Mouse (Mus musculus) heart, postnatal 25 days (tissue): Measurements from ENCODE around the gene Slc7a7. TPM values are rescaled to one million over a fixed set of nuclear protein-coding genes. Genes with fewer than 3 reads are reported as not detected.

ENCODE experiments used
- DNase-seq: peaks from one replicate; pipeline ENCODE4 v3.0.0; 2022; ENCODE audit warnings: low spot score
- intact Hi-C: fragments of 180-260 bp; cut with DNase I; formaldehyde crosslinking; loops from one replicate; pipeline ENCODE4 v1.15.1; 2025
- total RNA-seq, 2 experiments: library from RNA; stranded (reverse); gene quantifications; 2 replicates each; pipeline ENCODE4 v1.2.3; 2021

Gene Slc7a7
- total RNA-seq, 2 experiments from 2014 or later: 7.7 to 7.9 TPM

DNA sequence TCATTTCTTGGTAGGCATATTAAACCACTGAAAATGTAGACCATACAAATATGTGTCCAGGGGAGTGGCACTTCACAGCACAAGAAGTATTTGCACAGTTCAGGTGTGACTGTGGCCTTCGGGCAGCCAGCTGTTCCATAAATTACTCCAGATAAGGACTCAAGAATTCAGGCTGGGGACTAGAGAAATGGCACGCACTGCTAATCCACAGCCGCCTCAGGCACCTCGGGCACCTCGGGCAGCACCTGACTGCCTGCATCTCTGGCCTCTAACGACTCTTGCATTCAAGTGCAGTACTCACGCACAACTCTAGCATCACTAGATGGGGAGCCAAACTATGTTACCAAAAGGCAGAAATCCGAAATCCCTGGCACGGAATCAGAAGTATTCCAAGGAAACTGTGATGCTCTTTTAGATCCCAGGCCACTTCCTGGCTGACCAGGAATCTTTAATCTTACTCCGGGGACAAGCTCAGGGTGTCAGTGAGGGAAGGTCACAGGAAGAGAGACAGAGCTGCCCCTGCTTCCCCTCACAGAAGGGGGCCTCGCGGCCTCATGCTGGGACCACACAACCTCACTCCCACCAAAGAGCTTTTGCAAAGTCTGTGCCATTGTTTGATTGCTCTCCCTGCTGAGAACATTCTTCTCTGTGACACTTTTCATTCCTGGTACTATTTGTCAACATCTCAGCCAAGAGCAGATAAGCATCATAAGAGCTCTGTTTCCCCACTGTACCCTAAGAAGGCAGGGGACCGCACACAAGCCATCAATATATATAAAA, 2.1 kb downstream of the Slc7a7 start:
- intact Hi-C loops: no loop called here
- DNase-seq: no peak

DNA sequence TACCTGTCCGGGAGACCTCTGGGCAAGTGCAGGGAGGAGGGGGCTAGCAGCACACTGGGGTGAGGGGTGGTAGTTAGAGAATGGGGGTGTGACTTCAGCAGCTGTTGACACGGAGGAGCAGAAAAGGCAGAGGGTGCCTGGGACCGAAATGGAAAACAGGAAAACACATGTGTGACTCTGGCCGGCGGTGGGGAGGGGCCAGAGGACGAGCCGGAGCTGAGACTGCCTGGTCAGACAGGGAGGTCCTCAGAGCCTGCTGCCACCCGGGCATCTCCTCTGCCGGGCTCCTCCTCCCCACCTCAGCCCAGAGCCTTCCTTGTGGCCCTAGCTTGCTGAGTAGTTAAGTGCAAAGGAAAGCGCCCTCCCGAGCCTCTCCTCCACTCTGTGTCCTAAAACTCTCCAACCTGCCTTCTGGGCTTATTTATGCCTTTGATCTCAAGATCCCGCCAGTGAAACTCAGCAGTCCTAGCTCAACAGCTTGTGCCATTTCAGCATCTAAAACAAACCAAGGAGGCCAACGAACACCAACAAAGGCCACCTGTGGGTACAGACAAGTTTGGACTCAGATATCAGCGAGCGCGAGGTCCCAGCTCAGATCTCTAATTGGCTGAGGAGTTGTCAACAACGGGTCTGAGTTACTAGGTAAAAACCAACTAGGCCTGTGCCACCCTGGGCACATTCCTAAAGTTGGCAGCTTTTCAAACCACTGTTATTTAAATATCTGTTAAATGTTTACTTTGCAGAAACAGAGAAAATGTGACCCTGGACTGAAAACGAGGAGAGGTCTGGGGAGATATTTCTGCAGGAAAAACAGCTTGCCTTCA, 3.5 kb downstream of the Slc7a7 start:
- no peak for DNase-seq
- intact Hi-C loops: loop anchor here (2.0 to 5.0 kb wide), 2 partner anchors 33 to 185 kb away; no protein-coding TSS in a partner anchor

DNA sequence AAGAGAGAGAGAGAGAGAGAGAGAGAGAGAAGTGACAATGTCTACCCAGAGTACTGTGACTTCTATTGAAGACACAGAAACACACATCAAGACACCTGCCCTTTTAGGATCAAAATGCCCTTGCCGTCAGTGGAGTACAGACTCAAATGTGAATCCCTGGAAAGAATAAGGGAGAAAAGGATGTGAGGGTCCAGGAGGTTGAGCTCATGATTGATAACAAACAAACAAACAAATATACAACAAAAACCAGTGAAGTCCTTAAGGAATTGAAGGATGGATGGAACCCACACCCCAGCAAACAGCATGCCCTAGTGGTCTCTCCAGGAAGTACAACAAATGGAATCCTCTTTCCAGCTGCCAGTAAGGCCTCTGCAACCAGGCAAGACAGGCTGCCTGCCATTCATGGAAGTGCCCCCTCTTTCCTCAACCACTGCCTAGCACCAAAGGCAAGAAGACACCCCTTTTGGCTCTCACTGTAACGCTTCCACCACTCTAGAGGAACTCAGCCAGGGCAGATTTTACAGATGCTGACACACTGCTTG, 4.9 kb downstream of the Slc7a7 start:
- intact Hi-C loops: loop anchor here (1.0 to 5.0 kb wide), 3 partner anchors 35 to 184 kb away; no protein-coding TSS in a partner anchor
- DNase-seq: no peak

DNA sequence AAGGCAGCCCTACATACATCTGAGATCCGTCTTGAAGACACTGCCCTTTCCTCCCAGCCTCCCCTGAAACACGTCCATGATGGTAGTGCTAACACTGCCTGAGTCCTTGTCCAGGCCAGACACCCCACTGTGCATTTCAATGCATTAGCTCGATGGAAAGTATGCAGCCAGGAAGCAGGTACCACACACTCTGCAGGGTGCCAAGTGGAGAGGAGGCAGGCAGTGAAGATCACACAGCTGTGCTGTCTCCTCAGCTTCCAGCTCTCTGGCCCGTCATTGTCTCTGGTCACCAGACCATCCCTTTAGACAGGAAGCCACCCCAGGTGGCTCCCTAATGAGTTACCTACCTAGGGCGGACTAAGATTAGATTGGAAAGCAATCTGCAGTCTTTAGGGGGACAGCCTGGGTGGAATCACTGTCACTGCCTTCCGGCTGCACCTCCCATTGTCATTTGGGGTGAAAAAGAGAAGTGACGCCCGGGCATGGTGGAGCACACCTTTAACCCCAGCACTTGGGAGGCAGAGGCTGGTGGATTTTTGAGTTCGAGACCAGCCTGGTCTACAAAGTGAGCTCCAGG, 5.5 kb downstream of the Slc7a7 start:
- intact Hi-C loops: loop anchor here (1.0 to 5.0 kb wide), 3 partner anchors 35 to 183 kb away; no protein-coding TSS in a partner anchor
- DNase-seq: no peak

- DNase-seq: peak; percentile 46
- intact Hi-C loops: loop anchor here (5.0 kb wide), 1 partner anchor 37 kb away; no protein-coding TSS in a partner anchor
Measured at GRCm38 (mm10) chr14:54409980-54410810, 7.4 kb downstream of the Slc7a7 start.

GRCm38 (mm10) chr14:54409057-54409645, 8.4 kb downstream of the Slc7a7 start:
- no peak for DNase-seq

DNA sequence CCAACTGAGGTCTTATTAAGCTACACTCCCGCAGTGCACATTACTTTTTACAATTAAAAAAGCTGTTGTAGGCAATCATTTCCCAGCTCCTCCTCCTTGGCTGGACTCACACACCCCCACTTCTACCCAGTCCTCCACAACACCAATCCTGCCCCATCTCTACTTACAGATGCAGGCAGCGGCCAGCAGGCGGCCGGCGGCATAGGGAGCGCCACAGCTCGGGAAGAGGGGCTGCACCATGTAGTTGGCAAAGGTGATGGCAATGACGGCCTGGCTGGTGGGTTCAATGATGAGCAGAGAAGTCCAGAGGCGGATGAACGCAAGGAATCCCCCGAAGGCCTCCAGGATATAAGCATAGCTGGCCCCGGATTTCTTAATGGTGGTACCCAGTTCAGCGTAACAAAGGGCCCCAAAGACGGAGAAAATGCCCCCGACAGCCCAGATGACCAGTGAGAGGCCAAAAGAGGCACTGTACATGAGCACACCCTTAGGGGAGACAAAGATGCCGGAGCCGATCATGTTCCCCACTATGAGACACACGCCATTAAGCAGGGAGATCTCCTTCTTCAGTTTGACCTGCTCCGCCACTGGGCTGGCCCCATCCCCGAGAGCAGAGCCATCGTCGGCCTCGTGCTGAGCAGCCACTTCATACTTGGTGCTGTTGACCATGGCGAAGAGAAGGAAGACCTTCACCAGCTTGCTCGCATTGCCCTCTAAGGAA, 9.1 kb downstream of the Slc7a7 start:
- no peak for DNase-seq
- intact Hi-C loops: no loop called here

More at GRCm38 (mm10) chr14:54409057-54409645, 8.4 kb downstream of the Slc7a7 start:
- intact Hi-C loops: no loop called here

DNA sequence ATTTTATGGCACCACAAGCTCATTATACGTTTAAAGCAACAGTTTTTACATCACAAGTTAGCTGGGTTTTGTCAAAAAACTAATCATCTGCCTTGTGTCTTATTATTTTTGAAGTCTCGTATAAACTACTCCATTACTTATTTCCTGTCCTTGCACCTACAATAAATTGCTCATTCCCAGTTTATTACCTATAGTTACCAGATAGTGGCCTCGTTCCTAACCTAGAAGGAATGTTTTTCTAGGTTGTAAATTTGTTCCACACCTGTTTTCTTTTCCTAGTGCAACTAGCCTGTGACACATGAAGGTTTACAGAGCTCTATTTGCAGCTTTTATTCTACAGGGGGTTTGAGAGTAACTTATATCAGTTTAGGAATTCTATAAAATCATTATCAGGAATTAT, 15.9 kb downstream of the Slc7a7 start:
- intact Hi-C loops: no loop called here
- DNase-seq: no peak

DNA sequence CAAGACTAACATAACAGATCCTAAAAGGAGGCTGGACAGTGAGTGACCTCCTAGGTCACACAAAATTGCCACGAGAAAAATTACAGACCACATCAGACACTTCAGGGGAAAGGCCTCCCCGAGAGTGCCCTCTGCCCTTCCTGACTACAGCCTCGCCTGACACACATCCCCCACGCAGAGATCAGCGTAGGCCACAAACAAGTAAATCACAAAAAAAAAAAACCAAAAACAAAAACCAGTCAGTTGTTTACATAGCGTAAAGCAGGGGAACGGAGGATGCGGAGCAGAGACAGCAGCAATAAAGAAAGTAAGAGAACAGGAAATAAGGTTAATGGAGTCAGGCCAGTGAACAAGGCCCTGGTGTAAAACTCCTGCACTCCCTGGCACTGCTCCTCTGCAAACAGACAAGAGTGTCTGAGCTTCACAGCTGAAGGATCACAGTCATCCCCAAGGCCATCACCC, 18.6 kb downstream of the Slc7a7 start:
- intact Hi-C loops: no loop called here
- DNase-seq: no peak

GRCm38 (mm10) chr14:54398528-54398916, 19.1 kb downstream of the Slc7a7 start:
- intact Hi-C loops: no loop called here
- DNase-seq: no peak

DNA sequence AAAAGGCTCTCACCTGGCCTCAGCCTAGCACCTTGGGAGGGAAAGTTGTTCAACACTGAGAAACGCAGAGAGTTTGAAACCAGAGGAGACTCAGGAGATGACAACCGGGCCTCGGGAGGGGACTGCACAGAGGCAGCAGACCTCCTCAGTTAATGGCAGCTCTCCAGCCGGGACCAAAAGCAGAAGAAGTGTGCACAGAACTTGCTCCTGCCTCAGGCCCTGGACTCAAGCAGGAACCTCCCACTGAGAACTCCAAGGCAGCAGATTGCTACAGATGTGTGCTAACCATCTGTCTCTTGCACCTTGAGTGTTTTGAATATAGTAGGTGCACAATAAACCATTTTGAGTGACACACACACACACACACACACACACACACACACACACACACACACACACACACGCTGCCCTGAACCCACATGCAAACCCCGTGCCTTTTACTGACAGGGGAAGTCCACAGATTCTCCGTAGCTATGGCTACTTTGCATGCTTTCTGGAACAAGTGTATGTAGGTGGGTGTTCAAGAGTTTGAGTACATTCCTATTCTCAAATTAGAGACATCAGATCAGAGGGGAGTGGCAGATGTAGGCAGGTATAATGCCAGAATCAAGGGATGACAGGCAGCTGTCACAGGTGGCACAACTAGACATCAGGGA, 19.6 kb downstream of the Slc7a7 start:
- DNase-seq: no peak
- intact Hi-C loops: no loop called here

GRCm38 (mm10) chr14:54396685-54397084, 20.9 kb downstream of the Slc7a7 start:
- DNase-seq: no peak
- intact Hi-C loops: no loop called here

DNA sequence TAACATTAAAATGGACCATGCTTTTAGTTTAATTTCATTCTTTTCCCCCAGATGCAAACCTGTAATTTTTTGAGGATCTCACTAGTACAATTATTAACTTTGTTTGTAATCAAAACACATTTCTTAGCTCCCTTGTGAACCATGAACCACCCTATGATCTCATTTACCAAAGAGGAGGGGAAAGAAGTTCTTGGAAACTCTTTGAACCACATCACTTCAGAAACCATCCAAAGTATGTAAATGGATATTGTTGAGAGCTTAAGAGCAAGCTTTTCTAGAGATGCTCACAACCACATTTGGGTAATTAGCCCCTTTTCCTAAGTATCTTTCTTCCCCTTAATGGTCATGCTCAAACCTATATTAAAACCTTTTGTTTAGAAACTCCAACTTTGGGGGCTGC, 23.3 kb downstream of the Slc7a7 start:
- intact Hi-C loops: no loop called here
- DNase-seq: no peak

GRCm38 (mm10) chr14:54393794-54394193, 23.8 kb downstream of the Slc7a7 start:
- intact Hi-C loops: no loop called here
- no peak for DNase-seq

- no peak for DNase-seq
- intact Hi-C loops: no loop called here
Measured at GRCm38 (mm10) chr14:54390843-54391242, 26.7 kb downstream of the Slc7a7 start.

DNA sequence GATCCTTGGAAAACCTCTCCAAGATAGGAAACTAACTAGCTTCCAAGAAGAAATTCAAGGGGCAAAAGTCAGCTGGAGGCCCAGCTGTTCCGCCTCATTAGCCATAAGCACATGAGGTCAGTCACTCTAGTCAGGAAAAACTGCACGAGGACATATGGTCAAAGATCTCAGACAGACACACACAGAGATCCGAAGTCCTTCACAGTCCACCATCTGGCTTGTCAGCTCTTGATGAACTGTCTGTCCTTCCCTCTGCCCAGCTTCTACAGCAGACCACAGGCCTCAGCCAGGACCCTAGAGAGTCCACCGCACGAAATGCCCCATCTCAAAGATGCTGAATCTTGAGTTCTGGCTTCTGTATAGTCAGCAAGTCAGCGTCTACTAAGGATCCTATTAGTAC, 30.0 kb downstream of the Slc7a7 start:
- intact Hi-C loops: no loop called here
- no peak for DNase-seq

DNA sequence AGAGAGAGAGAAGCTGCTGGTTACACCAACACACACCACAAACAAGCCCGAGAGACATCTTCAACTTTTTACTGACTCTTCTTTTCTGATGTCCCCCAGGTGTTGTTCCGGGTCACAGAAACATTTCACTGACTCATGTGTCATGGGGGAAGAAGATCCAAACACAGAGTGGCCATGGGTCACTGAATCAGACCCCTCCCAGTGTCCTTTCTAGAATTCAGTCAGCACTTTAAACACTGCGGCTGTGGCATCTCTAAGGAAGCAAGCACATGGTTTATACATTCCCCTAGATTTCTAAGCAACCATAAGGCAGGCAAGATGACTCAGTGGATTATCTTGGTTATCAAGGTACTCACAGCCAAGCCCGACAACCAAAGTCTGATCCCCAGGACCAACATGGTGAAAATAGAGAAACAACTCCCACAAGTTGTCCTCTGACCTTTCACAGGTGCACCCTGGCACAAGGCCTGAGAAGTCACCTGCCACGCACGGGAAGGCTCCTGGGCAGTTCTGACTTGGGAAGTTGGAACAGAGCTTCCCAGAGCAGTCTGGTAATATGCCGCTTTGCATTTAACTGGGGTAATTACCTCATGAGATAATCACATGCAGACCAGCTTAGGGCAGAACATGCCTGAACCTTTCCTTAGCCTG, 31.5 kb downstream of the Slc7a7 start:
- intact Hi-C loops: no loop called here
- DNase-seq: no peak
